Mouse (Mus musculus) layer of hippocampus, adult 2 months (tissue): Measurements from ENCODE around the gene Cd6. TPM values are rescaled to one million over a fixed set of nuclear protein-coding genes. Genes with fewer than 3 reads are reported as not detected.

Source experiments
- DNase-seq, 2 experiments: peaks; one replicate each; pipeline ENCODE4 v3.0.0; 2022; ENCODE audit warnings: low spot score in 2 of 2
- H3K27ac ChIP-seq: fragments of 200-600 bp; 2 replicates; pipeline ENCODE4 v1.8.1; 2022
- H3K4me3 ChIP-seq: fragments of 200-600 bp; 2 replicates; pipeline ENCODE4 v1.8.1; 2022; ENCODE audit warnings: mild to moderate bottlenecking
- CTCF ChIP-seq: fragments of 200-600 bp; conservative IDR thresholded peaks from 2 replicates; pipeline ENCODE4 v1.8.1; 2022; ENCODE audit warnings: antibody characterized with exemption, mild to moderate bottlenecking, moderate library complexity
- long read RNA-seq, 2 experiments: library from polyadenylated mRNA; stranded (forward); transcript quantifications; one replicate each; pipeline ENCODE4 v2.0.0; 2021; ENCODE audit warnings: borderline mapping rate in 2 of 2
- total RNA-seq, 2 experiments: library from RNA; stranded (reverse); gene quantifications; 2 replicates each; pipeline ENCODE4 v1.2.3; 2021

Cd6 gene
- total RNA-seq: under 1 TPM in 1 of 2 experiments, not detected in 1; 0.32 TPM
- long read RNA-seq, experiment 1: 0 reads
- long read RNA-seq, experiment 2: 0 reads

DNA sequence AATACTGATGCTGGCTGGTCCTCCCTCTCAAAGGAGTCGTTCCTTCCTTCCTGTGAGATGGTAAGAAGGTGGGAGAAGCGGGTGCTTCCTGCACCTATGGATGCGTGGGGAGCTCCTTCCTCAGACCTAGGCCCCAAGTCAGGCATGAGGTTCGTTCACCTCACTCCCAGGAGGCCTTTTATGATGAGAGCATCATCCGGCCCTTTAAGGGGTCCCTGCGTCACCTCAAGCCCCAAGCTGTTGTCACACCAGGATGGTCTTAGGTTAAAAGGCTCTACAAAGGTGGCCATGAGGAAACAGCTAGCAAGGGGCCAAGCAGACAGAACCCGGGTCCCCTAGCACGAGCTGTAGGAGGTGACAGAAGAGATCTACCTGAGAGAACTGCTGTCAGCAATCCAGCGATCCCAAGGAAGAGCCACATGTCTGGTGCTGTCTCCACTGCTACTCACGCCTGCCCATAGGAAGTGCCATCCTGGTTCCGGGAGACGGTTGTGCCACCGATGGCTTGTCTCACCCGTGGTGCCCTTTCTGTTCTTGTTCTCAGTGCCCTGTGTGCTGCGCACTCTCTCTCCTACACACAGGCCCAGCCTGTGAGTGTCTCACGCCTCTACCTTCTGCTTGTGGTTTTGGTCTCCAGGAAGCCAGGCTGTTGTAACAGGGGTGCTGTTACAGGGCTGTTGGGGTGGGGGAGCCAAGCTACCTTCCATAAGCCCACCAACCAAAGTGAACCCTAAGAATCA, at the start of gene Cd6:
Gene Cd6, minus strand, starts transcription at position 623 of the 740 bp plus-strand sequence.
- no peak for TF ChIP-seq CTCF
- Histone ChIP-seq H3K4me3 (no peak within 1 kb of the TSS), H3K27ac (no peak within 1 kb of the TSS)
- DNase-seq: no peak

DNA sequence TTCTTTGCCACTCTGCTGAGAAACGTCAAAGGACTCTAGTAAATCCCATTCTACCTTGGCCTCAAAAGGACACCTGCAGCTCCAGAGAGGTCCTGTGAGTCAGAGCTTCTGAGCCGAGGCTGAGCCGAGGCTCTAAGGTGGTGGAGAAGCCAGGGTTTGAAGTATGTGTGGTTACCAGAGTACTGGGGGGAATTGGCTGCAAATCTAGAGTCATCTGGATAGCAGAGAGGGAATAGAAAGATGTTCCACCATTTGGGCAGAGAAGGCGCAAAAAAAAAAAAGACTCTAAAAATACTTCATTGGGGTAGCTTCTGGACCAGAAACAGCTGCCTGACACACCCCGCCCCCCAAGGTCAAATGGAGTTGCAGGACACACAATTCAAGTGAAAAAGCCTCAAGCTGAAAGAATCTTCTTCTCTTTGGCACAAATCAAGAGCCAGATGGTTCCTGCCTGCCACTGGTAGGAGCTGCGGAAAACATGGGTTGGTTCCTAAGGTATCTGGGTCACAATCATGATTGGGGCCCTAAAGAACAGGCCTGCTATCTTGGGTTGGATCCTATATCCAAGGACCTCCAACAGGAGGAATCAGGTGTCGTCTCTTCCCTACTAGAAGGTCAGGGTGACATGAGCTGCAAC, 48.5 kb upstream of the Cd6 start:
- no peak for TF ChIP-seq CTCF
- Histone ChIP-seq H3K27ac (peak overlapping the region; percentile 88), H3K4me3 (peak overlapping the region; percentile 34)
- no peak for DNase-seq

DNA sequence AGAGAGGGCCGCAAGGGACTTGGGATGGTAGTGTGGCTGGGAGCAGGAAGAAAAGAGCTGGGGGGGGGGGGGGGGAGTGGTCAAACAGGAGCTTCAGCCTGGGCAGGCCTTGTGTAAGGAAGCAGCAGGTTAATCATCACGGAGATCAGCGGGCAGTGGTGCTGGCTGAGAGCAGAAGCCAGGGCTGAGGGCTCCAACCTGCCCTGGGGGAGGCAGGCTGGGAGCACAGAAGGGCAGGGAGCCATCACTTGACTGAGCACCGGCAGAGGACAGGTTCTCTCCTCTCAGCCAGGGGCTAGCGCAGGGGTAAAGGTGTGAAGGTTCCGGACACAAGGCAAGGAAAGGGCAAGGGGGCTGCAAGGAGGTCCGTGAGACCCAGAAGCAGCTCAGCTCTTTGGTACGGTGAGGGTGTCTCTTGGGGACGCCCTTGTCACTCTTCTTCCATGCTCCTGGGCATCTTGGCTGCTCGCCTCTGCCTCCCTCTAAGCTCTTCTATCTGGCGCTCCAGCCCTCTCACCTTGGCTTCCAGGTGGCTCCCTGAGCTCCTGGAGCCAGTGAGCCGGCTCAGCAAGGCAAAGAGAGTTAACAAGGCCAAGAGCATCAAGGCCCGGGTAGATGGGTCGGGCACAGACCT, 41.6 kb upstream of the Cd6 start:
- no peak overlapping the region for H3K4me3 ChIP-seq
- H3K27ac ChIP-seq: no peak overlapping the region
- DNase-seq: no peak
- TF ChIP-seq CTCF: no peak

- Histone ChIP-seq H3K4me3 (no peak overlapping the region), H3K27ac (no peak overlapping the region)
Observed at GRCm38 (mm10) chr19:10870676-10871075, 40.8 kb upstream of the Cd6 start.

GRCm38 (mm10) chr19:10869886-10870527, 40.1 kb upstream of the Cd6 start, which contains the start of gene Tmem132a:
Gene Tmem132a, minus strand, starts transcription at chr19:10869940.
- peak within 1 kb of the TSS; percentile 94 for H3K27ac ChIP-seq
- H3K4me3 ChIP-seq: peak within 1 kb of the TSS; percentile 91
- no peak for TF ChIP-seq CTCF
- no peak for DNase-seq

More at GRCm38 (mm10) chr19:10870676-10871075, 40.8 kb upstream of the Cd6 start:
- TF ChIP-seq CTCF: no peak
- DNase-seq: no peak

DNA sequence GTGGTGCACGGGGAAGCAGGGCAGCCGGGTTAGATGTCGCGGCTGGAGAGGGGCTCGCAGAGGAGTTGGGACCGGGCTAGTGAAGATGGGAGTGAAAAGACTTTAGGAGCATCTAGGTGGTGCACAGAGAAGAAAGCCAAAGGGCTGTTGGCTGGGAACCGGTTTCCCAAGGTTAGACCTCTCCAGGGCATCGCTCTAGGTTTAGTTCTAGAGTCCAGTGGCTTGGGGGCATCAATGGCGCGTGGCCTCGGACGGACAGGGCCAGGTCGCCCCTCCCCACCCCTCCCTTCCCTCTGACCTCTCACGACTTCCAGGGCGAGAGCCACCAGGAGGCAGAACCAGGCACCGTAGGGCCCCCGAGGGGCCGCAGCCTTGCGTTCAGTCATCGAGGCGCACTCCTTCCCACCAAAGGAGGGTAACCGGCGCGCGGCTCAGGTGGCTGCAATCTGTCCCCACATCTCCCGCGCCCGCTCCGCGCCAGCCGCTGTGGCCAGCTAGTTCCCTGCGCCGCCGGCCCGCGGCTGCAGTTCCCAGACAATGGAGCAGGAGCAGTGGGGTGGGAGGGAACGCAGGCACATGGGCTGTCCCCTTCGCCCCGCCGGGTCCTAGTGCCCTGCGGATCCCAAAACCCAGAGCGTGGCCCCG, 39.5 kb upstream of the Cd6 start:
- H3K27ac ChIP-seq: peak overlapping the region; percentile 94
- H3K4me3 ChIP-seq: peak overlapping the region; percentile 91
- peak; percentile 89 for DNase-seq
- TF ChIP-seq CTCF: peak; percentile 32

DNA sequence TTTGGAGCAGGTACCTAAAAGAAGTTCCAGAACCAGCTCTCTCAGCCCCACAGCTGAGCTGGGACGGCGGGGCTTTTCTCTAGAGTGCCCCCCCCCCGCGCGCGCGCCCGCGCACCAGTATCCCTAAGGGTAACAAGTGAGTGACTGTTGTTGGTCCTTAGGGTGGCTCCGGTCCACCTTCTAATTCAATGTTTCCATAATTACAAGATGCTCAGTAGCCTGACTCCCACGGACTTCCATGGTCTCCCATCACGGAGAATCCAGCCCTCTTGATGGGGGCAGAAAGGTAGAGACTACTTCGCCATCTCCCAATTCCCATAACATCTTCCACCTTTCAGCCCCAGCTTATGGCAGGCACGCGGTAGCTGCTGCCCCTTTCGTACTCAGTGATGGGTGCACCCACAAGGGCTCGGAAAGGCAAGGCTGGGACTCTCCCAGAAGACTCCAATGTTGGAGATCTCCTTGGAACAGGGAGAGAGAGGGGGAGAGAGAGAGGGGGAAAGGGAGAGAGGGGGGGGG, 38.8 kb upstream of the Cd6 start:
- no peak for DNase-seq

DNA sequence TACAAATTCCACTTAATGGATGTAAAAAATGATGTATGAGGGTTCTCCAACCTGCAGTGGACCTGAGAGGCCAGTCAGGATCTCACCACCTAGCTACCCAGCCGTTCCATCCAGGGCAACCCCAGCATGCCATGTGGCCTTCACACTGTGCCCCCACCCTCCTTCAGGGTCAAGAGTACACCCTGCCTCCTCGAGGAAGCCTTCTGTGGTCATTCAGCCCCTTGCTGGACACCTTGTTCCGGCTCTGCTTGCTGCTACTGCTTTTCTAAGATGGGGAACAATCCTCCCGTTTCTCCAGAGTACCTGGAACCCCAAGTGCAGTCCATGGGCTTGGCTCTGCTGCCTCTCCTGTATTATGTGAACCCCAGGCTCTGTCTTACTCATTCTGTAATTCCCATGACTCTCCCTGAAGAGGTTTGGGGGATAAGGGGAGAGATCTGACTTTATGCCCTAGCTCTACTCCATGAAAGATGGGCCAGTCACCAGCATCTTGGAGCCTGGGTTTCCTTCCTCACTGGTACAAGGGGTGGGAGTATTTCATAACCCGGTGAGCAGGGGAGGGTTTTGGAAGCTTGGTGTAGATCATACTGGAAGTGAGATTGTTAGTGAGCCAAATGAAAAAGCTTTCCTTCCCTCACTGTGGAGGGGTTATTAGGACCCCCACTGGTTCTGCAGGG, 38.2 kb upstream of the Cd6 start:
- Histone ChIP-seq H3K4me3 (peak overlapping the region; percentile 91), H3K27ac (peak overlapping the region; percentile 94)
- no peak for TF ChIP-seq CTCF
- DNase-seq: no peak

More for the DNA sequence above, 38.8 kb upstream of the Cd6 start:
- no peak for TF ChIP-seq CTCF
- Histone ChIP-seq H3K27ac (peak overlapping the region; percentile 94), H3K4me3 (peak overlapping the region; percentile 91)

- Histone ChIP-seq H3K4me3 (no peak overlapping the region), H3K27ac (no peak overlapping the region)
- TF ChIP-seq CTCF: no peak
- DNase-seq: no peak
Observed at GRCm38 (mm10) chr19:10866351-10866750, 36.5 kb upstream of the Cd6 start.

- TF ChIP-seq CTCF: peak; percentile 21; the same call in 1 of the 2 replicates
- no peak overlapping the region for H3K4me3 ChIP-seq
- H3K27ac ChIP-seq: no peak overlapping the region
- no peak for DNase-seq
Observed at GRCm38 (mm10) chr19:10860072-10860497, 30.2 kb upstream of the Cd6 start.

DNA sequence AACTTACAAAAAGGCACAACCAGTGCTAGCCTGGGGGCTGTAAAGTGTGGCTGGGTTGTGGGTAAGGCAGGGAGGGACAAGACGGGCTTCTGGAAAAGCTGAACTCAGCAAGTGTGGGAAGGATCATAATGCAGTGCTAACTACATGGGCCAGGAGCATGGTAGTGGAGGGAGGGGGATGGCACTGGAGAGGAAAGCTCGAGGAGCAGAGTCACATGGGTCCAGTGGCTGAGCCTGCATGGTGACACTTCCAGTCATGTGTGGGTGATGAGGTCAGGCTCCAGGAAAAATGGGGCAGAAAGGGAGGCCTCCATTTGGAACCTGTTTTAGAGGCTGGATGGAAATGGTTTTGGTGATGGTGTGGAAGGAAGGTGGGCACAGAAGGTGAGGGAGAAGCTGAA, 26.7 kb upstream of the Cd6 start:
- no peak overlapping the region for H3K4me3 ChIP-seq
- TF ChIP-seq CTCF: no peak
- no peak for DNase-seq
- H3K27ac ChIP-seq: no peak overlapping the region

DNA sequence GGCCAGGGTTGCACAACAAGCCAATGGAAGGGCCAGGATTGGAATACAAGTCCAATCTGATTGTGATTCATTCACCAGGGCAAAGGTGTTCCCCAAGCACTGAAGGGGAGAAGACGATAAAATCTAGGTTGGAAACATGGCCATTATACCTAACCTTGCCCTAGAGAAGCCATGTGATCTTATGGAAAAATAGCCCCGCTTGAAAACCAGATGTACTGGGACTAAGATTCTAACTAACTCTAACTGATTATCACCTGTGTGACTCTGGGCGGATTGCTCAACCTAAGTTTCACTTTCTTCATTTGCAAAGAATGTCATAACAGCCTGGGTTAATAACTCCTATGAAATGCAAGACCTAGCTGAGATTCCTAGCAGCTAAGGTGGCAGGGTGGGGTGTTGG, 25.6 kb upstream of the Cd6 start:
- no peak for DNase-seq
- Histone ChIP-seq H3K27ac (no peak overlapping the region), H3K4me3 (no peak overlapping the region)
- TF ChIP-seq CTCF: no peak
